ENCODE assay signal across 21 mouse cellular contexts in genomic region chr10:68050882-68051281, GRCm38 (mm10).
A peak's percentile ranks its signal among the peaks of the same experiment; 100 is the strongest.
DNase-seq lines count a peak whose midpoint lies in the region; ATAC-seq and TF ChIP-seq lines count a peak whose summit lies in the region.
"Had no signal": no experiment of that assay in that cellular context is flagged by ENCODE, and none has a peak within 500 bp of the region (broad histone marks: within the 10 kb centered on the region; RNA-seq: fewer than 3 reads in every experiment).

No protein-coding gene starts in this region.

- no peak overlapping the region for H3K4me3 ChIP-seq in kidney, adult 2 months (ENCODE audit: insufficient read depth, low read depth, low read length)
- no peak overlapping the region for H3K4me3 ChIP-seq in kidney, embryonic 14.5 days (ENCODE audit: low read length)
- no peak overlapping the region for H3K4me3 ChIP-seq in lung, postnatal 0 days (ENCODE audit: low read depth, low read length)
- no peak overlapping the region for H3K4me3 ChIP-seq in lung, adult 2 months (replicated peaks; ENCODE audit: extremely low read depth, low read depth, low read length)
- H3K4me3 ChIP-seq: embryonic facial prominence, embryonic 13.5 days; kidney, embryonic 15.5 days; left cerebral cortex, adult 2 months; neural tube, embryonic 12.5 days had no signal

- H3K36me3 ChIP-seq in kidney, adult 2 months (ENCODE audit: control insufficient read depth, insufficient read depth, low read length): no peaks in the 10 kb centered on the region
- H3K36me3 ChIP-seq in kidney, embryonic 14.5 days (ENCODE audit: control insufficient read depth, insufficient read depth, low read length): no peaks in the 10 kb centered on the region
- H3K36me3 ChIP-seq in lung, postnatal 0 days (ENCODE audit: insufficient read depth, low read length): no peaks in the 10 kb centered on the region
- H3K36me3 ChIP-seq: embryonic facial prominence, embryonic 13.5 days; kidney, embryonic 15.5 days; neural tube, embryonic 12.5 days had no signal

- no peak for TF ChIP-seq EP300 in lung, postnatal 0 days (IDR thresholded peaks at IDR 0.05)

- H3K27me3 ChIP-seq in kidney, adult 2 months (replicated peaks; ENCODE audit: control insufficient read depth, insufficient read depth, low read length): no peaks in the 10 kb centered on the region
- H3K27me3 ChIP-seq in kidney, embryonic 14.5 days (ENCODE audit: control insufficient read depth, insufficient read depth, low read length): no peaks in the 10 kb centered on the region
- no peaks in the 10 kb centered on the region for H3K27me3 ChIP-seq in lung, postnatal 0 days (replicated peaks; ENCODE audit: insufficient read depth, low read length)
- no peaks in the 10 kb centered on the region for H3K27me3 ChIP-seq in Patski
- H3K27me3 ChIP-seq: embryonic facial prominence, embryonic 13.5 days; kidney, embryonic 15.5 days; neural tube, embryonic 12.5 days had no signal

- 0 out of 2 replicates have a peak, but pooled peaks have one; percentile 4 for TF ChIP-seq CTCF in kidney, adult 2 months (conservative IDR thresholded peaks at IDR 0.05; ENCODE audit: insufficient read depth, insufficient read length, low read depth, low read length)
- TF ChIP-seq CTCF in lung, postnatal 0 days (IDR thresholded peaks at IDR 0.05): peak; percentile 36; the same call in 1 of the 2 replicates
- no peak for TF ChIP-seq CTCF in lung, adult 2 months (IDR thresholded peaks at IDR 0.05; ENCODE audit: insufficient read depth, low read length)
- TF ChIP-seq CTCF in Patski (IDR thresholded peaks at IDR 0.05): peak; percentile 31

- WGBS in kidney, adult 2 months: 91% methylated on average over 13 of the region's 13 CpGs
- WGBS in kidney, embryonic 14.5 days: 90% methylated on average over 13 of the region's 13 CpGs
- WGBS in lung, postnatal 0 days: 88% methylated on average over 13 of the region's 13 CpGs
- 89% methylated on average over 13 of the region's 13 CpGs for WGBS in lung, adult 2 months

- no peaks in the 10 kb centered on the region for H3K9me3 ChIP-seq in kidney, embryonic 14.5 days (ENCODE audit: control insufficient read depth, low read length)
- no peaks in the 10 kb centered on the region for H3K9me3 ChIP-seq in lung, postnatal 0 days (ENCODE audit: low read length)
- H3K9me3 ChIP-seq: embryonic facial prominence, embryonic 13.5 days; kidney, embryonic 15.5 days; neural tube, embryonic 12.5 days had no signal

- no peak for TF ChIP-seq POLR2A in kidney, adult 2 months (IDR thresholded peaks at IDR 0.05; ENCODE audit: low read depth, low read length)
- TF ChIP-seq POLR2A in lung, adult 2 months (IDR thresholded peaks at IDR 0.05; ENCODE audit: borderline replicate concordance, extremely low read depth, low read depth, low read length): no peak

- POLR2A ChIA-PET in Patski (lab: Charles Lee): no interaction called here

- no peak for DNase-seq in kidney, adult 2 months
- no peak for DNase-seq in lung, postnatal 0 days (ENCODE audit: low spot score)
- DNase-seq in lung, adult 2 months: no peak
- DNase-seq in ES-CJ7 (ENCODE audit: low read depth, low spot score): peak; percentile 53
- no peak for DNase-seq in Patski (ENCODE audit: low read depth, low spot score)
- no peak for DNase-seq in left cerebral cortex, adult 8-10 months (ENCODE audit: low spot score in 2 of 2)
- no peak for DNase-seq in left cerebral cortex, postnatal 10 days (ENCODE audit: extremely low spot score in 1 of 2, low spot score in 2 of 2)
- DNase-seq: adrenal gland, postnatal 14 days; cerebellum, postnatal 14 days; gastrocnemius, postnatal 25 days; lung, postnatal 36 days; right cerebral cortex, adult 18-20 months; thymus, adult 18-20 months had no signal

- no peak overlapping the region for H3K27ac ChIP-seq in kidney, adult 2 months (ENCODE audit: insufficient read depth, low read depth, low read length)
- H3K27ac ChIP-seq in kidney, embryonic 14.5 days (ENCODE audit: low read depth, low read length): no peak overlapping the region
- H3K27ac ChIP-seq in lung, postnatal 0 days (ENCODE audit: low read length): no peak overlapping the region
- H3K27ac ChIP-seq: embryonic facial prominence, embryonic 13.5 days; kidney, embryonic 15.5 days; left cerebral cortex, adult 2 months; neural tube, embryonic 12.5 days had no signal

- no peak for ATAC-seq in kidney, embryonic 14.5 days (ENCODE audit: low FRiP score, low TSS enrichment)
- ATAC-seq in lung, postnatal 0 days: no peak
- no peak for ATAC-seq in Patski
- ATAC-seq: activated CD4-positive, CD25-positive, alpha-beta regulatory T cell, adult 4 months; forebrain, embryonic 14.5 days; inflammation-experienced regulatory T-cells, adult 6 months had no signal

- H3K4me1 ChIP-seq in kidney, adult 2 months (ENCODE audit: control insufficient read depth, insufficient read depth, low read length): no peaks in the 10 kb centered on the region
- H3K4me1 ChIP-seq in kidney, embryonic 14.5 days (ENCODE audit: control insufficient read depth, insufficient read depth, low read length): no peaks in the 10 kb centered on the region
- H3K4me1 ChIP-seq in lung, postnatal 0 days (ENCODE audit: insufficient read depth, low read depth, low read length): no peaks in the 10 kb centered on the region
- H3K4me1 ChIP-seq in lung, adult 2 months (ENCODE audit: control insufficient read depth, insufficient read depth, low read length): no peaks in the 10 kb centered on the region
- H3K4me1 ChIP-seq: kidney, embryonic 15.5 days; neural tube, embryonic 12.5 days had no signal

- in situ Hi-C loops in Patski (cut with MboI; ENCODE audit: low pct_unique_long_range_greater_than_20kb): no loop called here

- no peak overlapping the region for H3K4me2 ChIP-seq in kidney, embryonic 14.5 days (replicated peaks; ENCODE audit: low read depth, low read length)
- H3K4me2 ChIP-seq in lung, postnatal 0 days (replicated peaks; ENCODE audit: low read depth, low read length): no peak overlapping the region
- H3K4me2 ChIP-seq: embryonic facial prominence, embryonic 13.5 days; kidney, embryonic 15.5 days; neural tube, embryonic 12.5 days had no signal

- intact Hi-C loops in left cerebral cortex, postnatal 10 days (cut with DNase I): no loop called here

- no peak overlapping the region for H3K9ac ChIP-seq in kidney, embryonic 14.5 days (ENCODE audit: low read depth, low read length)
- no peak overlapping the region for H3K9ac ChIP-seq in lung, postnatal 0 days (replicated peaks; ENCODE audit: low read depth)
- H3K9ac ChIP-seq: embryonic facial prominence, embryonic 13.5 days; kidney, embryonic 15.5 days; neural tube, embryonic 12.5 days had no signal

- CTCF ChIA-PET in Patski (lab: Charles Lee): no interaction called here
